Mouse (Mus musculus) embryo, embryonic 10.5 days (tissue): ENCODE measurements around the gene Car15.
A peak's percentile ranks its signal among the peaks of the same experiment; 100 is the strongest.

Source experiments
- DNase-seq: peaks from one replicate; pipeline ENCODE4 v3.0.0-alpha.2; 2015; ENCODE audit warnings: low spot score

The Car15 gene

DNA sequence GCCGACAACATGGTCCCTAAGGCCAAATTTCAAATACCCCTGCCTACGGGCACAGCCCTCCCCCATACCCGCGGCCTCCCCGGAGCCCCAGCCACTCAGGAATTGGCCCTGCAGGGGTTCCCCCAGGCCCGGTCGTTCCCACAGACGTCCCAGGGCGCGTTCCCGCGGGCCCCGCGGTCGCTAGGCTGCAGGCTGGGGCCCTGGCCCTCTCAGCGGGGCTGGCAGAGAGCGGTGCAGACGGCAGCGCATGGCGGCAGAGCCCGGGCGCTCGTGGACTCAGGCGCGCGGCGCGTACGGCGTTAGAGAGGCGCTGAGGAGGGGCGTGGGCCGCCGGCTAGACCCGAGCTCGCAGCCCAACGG, 4.9 kb downstream of the Car15 start:
- peak; percentile 50 for DNase-seq

DNA sequence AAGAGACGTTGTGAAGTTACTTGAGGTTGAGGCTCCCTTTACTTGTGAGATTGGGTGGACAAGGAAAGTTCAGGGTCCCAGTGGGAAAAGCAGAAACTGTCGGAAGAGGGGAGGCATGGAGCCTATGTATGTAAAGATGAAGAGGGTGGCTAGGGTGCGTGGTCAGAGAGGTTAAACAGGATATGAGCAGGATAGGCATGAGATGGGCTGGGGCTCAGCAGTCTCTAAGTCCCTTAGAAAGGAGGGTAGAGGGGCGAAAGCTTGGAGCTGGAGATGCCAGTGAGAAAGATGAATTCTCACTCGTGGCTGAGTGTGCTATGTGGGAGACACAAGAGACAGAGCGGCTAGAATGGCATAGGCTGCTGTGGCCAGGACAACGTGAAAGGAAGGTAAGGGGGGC, 5.3 kb downstream of the Car15 start, which contains the start of gene B830017H08Rik:
TSS of gene B830017H08Rik (plus strand) at position 301 of the 400 bp plus-strand sequence.
- no peak for DNase-seq

DNA sequence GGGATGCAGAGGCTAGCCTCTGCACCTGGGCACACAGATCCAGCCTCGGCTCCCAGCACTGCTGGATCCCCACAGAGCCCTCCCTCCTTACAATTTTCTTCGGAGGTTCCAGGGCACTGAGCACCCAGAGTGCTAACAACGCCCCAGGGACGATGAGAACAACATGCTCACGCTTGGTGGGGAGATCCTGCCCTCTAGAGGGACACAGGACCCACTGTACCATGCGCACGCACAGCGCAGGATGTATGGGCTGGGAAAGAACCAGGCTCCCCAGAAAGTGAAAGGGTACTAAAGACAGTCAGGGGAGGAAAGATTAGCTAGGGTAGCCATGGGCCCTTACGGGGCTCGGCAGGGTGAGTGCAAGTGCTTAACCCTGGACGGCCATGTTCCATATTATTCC, 6.4 kb downstream of the Car15 start:
- DNase-seq = peak; percentile 36

DNA sequence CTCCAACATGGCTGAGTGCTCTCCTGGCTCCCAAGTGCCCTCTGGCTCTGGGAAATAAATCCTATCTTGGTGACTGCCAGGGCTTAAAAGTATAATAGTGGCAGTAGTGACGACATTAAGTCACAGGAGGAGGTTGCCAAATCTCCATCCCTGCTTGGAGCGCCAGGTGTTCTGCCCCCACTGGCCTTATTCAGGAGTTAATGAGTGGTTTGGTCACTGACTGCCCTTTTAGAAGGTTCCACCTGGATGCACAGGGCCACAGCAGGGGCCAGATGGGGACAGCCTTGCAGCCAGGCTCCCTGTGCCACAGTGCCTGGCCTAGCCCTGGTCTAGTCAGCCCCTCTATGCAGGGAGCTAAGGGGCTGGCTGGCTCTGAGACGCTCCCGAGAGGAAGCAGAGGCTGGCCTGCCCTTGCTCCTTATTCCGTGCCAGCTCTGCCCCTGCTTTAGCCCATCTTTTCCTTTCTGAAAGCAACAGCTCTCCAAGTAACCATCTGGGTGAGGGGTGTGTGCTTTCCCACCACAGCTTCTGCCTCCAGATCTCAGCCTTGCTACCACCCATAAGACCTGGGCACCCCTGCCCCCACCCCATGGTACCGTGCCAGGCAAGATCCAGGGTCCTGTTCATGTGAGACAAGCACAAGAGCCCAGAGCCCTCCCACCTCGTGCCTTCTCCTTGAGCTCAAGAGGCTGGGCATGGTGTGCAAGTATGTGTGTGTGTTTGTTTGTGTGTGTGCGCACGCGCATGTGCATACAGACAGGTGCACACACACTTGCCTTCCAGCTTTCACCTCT, 7.6 kb downstream of the Car15 start:
- DNase-seq = no peak

DNA sequence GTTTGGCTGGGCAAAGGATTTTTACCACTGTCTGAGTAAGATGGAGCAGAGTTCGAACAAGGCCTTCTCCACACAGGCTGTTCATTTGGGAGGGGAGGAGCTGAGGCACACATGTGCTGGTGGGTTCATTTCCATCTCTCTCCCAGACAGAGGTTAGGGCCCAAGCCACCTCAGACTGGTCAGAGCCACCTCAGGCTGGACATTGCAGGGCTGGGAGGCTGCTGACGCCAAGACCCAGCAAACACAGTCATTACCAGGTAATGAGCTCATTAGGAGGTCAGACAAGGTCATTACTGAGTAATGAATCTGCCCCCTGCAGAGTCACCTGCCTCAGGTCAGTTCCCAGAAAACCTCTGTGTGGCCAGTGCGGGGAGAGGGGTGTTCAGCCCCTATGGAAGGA, 9.3 kb downstream of the Car15 start:
- DNase-seq = no peak

DNA sequence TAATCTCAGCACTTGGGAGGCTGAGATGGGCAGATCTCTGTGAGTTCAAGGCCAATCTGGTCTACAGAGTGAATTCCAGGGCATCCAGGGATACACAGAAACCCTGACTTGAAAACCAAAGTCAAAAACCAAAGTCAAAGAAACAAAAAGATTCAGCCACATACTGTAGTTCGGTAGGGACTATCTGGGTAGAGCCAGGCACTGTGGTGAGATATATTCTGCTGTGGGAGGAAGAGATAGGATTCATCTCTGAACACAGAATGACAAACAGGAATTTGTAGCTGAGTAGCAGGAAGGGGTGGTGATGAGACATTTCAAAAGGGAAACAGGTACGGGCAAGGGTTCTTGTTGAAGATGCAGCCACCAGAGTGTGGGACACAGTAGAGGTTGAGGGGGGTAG, 9.9 kb downstream of the Car15 start:
- no peak for DNase-seq

DNA sequence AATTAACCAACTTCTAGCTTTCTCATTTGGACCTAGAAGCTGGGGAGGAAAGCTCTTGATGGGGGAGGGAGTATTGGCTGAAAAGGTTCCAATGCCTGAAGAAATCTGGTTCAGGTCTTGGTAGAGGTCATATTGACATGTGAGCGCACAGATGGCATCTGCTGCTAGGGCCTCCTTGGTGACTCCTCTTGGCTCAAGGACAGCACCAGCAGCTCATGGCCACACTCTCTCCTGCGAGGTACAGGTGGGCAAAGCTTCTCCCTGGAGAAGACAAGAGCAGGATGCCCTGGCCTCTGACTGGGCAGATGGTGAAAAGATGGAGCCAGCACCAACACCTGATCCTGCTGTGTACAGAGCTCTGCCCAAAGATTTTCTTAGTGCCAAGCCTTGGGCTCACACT, 11.7 kb downstream of the Car15 start:
- DNase-seq = no peak

DNA sequence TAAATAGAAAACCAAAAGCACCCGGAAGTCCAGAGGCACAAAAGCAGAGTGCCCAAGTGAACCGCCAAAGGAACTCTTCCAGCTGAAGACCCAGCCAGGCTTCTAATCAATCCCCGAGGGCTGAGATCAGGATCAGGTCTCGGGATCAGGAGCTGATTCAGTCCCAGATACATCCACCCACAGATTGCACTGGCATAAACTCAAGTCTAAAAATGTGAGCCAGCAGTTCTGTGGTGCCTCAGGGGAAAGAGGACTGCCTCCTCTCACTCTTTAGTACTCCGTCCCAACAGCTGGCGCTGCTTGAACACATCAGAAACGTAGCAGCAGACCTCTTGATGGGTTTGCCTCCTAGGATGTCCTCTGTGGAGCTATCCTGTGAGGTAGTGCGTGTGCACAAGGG, 21.6 kb downstream of the Car15 start:
- DNase-seq = no peak

DNA sequence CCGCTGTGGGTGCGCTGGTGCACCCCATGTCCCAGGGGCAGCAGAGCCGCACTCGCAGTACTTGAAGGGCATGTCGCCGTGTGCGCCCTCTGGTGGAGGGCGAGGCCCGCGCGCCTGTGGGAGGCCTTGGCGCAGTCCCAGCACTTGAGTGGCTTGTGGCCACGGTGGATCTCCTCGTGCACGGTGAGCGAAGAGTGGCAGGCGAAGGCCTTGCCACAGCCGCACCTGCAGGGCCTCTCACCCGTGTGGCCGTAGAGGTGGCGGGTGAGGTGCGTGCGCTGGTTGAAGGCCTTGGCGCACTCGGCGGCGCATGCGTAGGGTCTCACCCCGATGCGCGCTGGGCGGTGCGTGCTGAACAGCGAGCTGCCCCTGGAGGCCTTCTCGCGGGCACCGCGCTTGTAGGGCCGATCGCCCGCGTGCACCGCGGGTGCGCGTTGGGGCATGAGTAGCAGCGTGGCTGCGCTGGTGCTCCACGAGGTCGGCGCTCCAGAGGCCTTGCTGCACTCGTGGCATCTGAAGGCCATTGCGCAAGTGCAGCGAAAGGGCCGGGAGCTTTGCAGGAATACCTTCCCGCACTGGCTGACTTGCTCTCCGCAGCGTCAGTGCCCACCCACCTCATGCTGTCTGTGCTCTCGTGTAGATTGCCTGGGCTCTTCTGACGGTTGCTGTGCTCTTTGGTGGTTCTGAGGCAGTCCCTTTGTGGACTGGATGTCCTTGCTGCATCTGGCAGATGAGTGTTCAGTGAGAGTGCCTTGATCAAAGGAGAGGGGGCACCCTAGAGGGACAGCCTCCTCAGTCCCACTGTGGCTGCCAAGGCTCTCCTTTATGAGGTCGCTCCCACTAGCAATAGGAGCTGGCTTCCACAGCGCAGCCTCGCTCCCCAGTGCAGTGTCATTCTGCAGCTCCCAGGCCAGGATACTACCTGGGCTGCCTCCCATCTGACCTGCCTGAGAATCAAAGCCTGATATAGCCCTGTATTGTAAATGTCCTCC, 22.5 kb downstream of the Car15 start:
- DNase-seq = peak; percentile 87

DNA sequence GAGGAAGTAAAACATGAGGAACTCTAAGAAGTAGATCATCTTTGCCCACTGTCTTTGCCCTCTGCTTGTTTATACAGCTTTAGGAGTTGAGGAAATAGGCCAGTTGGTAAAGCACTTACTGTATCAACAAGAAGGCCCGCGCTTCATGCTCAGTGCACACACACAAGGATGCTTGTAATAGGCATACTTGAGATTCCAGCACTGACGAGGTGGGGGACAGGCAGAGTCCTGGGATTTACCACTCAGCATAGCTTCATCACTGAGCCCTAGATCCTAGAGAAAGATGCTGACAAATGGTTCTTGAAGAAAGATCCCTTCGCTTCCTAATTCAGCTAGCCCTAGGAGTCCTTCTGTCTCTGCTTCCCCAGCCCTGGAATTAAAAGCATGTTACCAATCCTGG, 25.0 kb downstream of the Car15 start:
- DNase-seq = no peak

DNA sequence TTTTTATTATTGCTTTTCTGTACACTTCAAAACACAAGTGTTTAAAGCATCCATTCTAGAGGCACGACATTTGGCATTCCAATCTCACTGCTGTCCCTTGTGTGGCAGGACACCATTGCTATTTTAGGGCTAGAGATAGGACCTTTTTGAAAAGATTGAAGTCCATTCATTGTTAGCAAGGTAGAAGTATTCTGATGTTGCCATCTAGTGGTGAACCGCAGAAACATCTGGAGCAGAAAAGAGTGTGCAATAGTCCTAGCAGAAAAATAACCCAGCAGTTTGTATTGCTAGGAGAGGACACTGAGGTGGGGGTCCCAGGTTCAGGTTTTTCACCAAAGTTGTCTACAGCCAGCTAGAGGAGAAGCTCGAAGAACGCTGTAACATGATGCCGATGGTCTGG, 26.0 kb downstream of the Car15 start:
- DNase-seq = peak; percentile 86

DNA sequence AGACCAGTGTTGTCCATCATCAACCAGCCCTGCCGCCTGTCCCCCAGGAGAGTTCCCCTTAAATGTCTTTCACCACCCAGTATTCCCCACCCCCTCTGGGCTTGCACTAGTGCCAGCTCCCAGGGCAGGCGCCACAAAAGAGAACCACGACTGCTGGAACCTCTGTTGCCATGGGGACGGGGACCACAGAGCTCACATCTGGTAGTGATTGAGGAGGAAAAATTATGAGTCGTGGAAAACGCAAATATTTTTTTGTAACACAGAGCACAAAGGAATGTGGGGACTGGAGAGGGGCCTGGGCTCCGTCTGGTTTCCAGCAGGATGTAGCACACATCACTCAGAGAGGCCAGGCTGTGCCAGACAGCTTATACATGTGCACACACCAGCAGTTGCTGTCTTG, 28.5 kb downstream of the Car15 start:
- peak; percentile 86 for DNase-seq

DNA sequence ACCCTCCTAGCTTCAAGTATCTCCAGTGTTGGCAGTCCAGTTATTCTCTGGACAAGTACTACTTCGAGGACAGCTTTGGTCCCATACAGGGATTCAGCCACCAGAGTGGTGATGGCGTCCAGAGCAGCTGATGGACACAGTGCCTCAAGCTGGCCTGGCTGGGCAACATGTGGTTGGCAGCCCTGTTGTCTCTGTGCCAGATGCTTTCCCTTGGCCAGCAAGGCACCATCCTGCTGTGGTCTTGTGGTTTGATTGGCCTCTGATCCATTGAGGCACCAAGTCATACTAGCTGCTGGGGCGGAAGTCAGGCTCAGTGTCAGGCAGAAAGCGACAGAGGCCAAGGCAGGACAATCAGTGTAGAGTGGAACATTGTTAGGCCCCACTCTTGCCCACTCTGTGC, 29.0 kb downstream of the Car15 start:
- DNase-seq = peak; percentile 18

DNA sequence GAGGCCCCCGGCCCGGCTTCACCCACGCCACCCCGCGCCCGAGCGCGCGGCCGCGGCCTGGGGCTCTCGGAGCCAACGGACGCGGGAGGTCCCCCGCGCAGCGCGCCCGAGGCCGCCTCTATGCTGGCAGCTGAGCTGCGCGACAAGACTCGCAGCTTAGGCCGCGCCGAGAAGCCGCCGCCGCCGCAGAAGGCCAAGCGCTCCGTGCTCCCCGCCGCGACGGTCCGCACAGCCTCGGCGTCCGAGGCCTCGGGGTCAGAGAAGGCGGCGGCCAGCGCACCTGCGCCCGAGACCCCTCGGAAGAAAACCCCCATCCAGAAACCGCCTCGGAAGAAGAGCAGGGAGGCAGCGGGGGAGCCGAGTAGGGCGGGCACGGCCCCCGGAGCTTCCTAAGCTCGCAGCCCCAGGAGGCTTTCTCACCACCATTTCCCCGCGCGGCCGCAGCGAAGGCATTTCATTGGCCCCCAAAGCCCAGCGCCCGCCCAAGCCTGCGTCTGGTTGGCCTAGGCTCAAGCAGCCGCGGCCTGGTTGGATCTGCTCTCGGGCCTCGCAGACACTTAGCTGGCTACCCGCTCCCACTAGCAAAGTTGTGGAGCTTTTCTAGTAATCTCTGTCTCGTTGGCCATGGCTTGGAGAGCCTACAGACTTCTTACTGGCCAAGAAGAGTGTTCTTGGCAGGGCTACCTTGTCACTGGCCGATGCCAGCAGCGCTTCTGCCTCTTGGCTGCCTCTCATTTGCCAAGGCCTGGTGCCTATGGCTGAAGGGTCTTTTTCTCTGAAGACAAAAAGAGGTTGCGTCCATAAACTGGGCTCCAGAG, 30.8 kb downstream of the Car15 start:
- DNase-seq = peak; percentile 95

DNA sequence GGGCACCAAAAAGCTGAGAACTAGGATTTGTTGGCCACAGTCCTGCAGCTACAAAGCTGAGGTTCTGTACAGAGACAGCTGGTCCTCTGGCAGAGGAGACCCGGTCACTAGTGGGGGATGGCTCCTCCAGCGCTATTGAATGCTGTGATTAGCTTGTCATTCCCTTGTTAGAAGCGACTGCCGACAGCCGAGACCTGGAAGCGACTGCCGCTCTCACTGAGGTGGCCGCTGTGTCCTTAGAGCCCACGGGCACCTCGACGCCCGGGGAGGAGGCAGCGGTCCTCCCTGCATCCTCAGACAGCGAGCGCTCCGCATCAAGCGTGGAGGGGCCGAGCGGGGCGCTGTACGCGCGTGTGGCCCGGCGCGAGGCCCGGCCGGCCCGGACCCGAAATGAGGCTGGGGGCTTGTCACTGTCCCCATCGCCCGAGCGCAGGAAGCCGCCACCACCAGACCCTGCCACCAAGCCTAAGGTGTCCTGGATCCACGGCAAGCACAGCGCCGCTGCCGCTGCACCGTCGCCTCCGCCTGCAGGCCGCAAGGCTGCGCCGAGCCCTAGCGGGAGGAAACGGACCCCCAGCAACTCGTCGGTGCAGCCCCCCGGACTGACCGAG, 31.5 kb downstream of the Car15 start:
- peak; percentile 30 for DNase-seq

DNA sequence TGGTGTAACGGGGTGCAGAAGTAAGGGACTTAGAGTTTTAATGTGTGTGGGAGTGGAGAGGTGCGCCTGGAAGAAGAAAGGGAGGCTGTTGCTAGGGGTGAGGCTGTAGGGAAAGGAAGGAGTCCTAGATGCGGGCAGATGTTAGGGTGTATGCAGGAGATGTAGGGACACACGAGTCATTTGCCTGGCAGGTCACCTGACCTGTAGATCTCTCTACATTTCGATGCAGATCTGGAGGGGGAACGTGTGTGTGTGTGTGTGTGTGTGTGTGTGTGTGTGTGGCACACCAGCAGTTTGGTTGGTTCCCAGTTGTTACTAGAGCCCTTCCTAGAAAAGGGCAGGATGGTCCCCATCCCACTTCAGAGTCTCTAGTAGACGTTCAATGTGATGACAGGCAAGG, 33.2 kb downstream of the Car15 start:
- no peak for DNase-seq

DNA sequence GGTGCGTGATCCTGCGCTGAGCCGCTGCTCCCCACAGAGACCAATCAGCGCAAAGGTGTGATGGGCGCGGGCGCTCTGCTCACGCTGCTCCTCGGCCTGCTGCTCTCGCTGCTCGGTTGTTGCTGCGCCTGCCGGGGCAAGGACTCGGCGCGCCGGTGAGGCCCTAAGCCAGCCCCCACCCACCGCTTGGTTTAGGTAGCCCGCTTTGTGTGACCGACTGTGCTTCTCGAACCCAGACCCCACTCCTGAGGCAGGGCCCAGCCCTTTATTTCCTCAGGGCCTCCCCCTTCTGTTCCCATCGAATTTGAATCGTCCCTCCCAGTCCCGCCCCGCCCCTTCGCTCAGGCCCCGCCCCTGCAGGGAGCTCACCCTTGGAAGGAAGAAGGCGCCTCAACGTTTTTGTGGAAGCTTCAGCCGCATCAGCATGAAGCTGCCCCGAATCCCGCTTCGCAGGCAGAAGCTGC, 33.7 kb downstream of the Car15 start:
- DNase-seq = peak; percentile 81

DNA sequence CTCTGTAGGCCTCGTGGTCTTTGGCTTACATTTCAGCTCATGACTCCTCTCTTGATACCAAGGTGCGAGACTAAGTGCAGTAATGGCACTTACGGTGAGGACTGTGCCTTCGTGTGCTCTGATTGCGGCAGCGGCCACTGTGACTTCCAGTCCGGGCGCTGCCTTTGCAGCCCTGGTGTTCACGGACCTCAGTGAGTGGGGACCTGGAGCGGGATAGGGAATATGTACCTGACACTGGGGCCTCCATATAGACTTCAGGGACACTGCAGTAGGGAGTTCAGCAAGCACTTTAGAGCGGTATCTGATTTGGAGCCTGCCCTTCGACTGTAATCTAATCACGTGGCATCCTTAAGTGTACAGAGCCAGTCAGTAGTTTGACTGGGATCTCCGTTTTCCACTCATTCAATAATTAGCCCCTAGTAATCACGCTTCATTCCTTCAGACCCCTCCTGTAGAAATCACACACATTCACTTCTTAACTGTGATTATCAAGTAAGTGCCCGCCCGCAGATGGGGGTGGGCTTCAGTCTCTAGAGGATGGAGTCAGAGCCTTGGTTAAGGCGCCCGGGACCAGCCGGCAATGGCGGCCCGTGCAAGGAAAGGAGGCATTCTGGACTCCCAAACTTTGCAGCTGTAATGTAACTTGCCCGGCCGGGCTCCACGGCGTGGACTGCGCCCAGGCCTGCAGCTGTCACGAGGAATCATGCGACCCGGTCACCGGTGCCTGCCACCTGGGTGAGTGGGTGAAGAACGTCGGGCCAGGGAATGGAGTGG, 34.3 kb downstream of the Car15 start:
- peak; percentile 45 for DNase-seq

DNA sequence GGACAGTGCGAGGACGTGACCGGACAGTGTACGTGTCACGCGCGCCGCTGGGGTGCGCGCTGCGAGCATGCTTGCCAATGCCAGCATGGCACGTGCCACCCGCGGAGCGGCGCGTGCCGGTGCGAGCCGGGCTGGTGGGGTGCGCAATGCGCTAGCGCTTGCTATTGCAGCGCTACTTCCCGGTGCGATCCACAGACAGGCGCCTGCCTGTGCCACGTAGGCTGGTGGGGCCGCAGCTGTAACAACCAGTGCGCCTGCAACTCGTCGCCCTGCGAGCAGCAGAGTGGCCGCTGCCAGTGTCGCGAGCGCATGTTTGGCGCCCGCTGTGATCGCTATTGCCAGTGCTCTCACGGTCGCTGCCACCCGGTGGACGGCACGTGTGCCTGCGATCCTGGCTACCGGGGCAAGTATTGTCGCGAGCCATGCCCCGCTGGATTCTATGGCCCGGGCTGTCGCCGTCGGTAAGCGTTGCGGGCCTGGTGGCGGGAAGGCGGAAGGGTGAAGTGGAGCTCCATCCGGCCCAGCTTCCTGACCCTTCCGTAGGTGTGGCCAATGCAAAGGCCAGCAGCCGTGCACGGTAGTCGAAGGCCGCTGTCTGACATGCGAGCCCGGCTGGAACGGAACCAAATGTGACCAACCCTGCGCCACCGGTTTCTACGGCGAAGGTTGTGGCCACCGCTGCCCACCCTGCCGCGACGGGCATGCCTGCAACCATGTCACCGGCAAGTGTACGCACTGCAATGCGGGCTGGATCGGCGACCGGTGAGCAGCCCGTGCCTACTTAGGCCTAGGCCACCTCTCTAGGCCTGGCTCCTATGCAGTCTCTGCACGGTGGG, 35.1 kb downstream of the Car15 start:
- peak; percentile 40 for DNase-seq

DNA sequence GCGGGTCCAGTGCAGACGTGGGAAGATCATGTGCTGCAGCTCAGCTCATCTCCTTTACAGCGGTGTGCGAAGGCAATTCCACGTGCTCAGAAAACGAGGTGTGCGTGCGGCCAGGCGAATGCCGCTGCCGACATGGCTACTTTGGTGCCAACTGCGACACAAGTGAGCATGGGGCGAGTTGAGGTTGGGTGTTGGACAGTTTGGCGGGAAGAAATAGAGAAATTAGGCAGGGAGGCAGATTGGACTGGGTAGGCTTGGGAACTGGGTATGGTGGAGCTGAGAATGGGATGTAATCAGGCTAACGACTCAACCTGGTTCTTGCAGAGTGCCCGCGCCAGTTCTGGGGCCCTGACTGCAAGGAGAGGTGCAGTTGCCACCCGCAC, 35.7 kb downstream of the Car15 start:
- peak; percentile 27 for DNase-seq
